Mouse (Mus musculus): ENCODE data around the gene Taf1b. TPM values are rescaled to one million over a fixed set of nuclear protein-coding genes. Genes with fewer than 3 reads are reported as not detected.

Taf1b gene
- polyA plus RNA-seq, 1 experiment from 2014 or later = 33.4 TPM

DNA sequence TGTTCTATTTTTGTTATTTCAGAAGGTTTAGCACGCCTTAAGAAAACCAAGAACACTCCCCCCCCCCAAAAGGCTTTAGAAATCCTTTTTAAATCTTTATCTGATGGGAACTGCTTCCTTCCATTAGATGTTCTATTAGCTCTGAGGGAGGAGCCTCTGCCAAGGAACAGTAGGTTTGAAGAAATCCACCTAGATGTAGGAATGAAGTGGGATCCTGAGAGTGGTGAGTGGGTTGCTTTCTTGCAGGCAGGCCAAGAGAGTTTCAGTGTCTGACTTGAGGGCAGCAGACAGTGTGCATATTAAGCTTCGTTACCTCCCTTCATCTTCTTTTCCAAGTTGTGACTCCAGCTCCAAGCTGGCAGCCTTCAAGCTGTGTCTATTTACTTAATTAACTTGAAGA is 39.0 kb downstream of the Taf1b start:
- Histone ChIP-seq H3K27ac (ENCODE audit: low read depth, low read length) (peak overlapping the region; percentile 34; the same call in 1 of the 2 replicates), H3K4me2 (ENCODE audit: low read length) (no peak overlapping the region), H3K4me3 (ENCODE audit: low read length) (no peak overlapping the region), H3K9me3 (ENCODE audit: control insufficient read depth, low read length) (no peaks in the 10 kb centered on the region), H3K9ac (ENCODE audit: low read depth, low read length) (no peak overlapping the region), H3K4me1 (ENCODE audit: control insufficient read depth, insufficient read depth, low read depth, low read length) (no peaks in the 10 kb centered on the region), H3K27me3 (replicated peaks; ENCODE audit: control insufficient read depth, insufficient read depth, low read length) (no peaks in the 10 kb centered on the region), H3K36me3 (ENCODE audit: control insufficient read depth, insufficient read depth, low read length) (peaks cover 8% of the 10 kb centered on the region; the same call in 1 of the 2 replicates)
- no peak for ATAC-seq
- WGBS = 58% methylated on average over 2 of the region's 2 CpGs

DNA sequence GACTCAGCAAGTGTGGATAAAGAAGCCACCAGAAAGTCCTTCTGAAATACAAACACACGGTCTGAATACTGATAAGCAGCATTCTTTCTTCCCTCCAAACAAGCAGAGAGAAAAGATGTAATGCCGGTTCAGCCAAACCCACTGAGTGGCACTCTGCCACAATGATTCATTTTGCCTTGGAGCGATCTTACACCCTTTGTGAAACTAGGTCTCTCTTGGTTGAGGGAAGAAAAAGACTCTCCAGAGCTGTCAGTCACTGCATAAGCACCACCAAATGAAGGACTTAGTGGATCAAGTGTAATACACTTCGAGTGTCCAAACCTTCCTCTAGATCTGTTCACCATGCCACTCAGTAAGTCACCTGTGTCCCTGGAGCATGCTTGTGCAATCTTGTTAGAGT is 39.8 kb downstream of the Taf1b start:
- Histone ChIP-seq H3K4me1 (ENCODE audit: control insufficient read depth, insufficient read depth, low read depth, low read length) (no peaks in the 10 kb centered on the region), H3K27me3 (replicated peaks; ENCODE audit: control insufficient read depth, insufficient read depth, low read length) (no peaks in the 10 kb centered on the region), H3K4me2 (ENCODE audit: low read length) (no peak overlapping the region), H3K36me3 (ENCODE audit: control insufficient read depth, insufficient read depth, low read length) (peaks cover 8% of the 10 kb centered on the region; the same call in 1 of the 2 replicates), H3K4me3 (ENCODE audit: low read length) (no peak overlapping the region), H3K9ac (ENCODE audit: low read depth, low read length) (no peak overlapping the region), H3K9me3 (ENCODE audit: control insufficient read depth, low read length) (no peaks in the 10 kb centered on the region), H3K27ac (ENCODE audit: low read depth, low read length) (no peak overlapping the region)
- WGBS = 71% methylated on average over 4 of the region's 4 CpGs
- ATAC-seq = peak; percentile 24; the same call in 1 of the 2 replicates

DNA sequence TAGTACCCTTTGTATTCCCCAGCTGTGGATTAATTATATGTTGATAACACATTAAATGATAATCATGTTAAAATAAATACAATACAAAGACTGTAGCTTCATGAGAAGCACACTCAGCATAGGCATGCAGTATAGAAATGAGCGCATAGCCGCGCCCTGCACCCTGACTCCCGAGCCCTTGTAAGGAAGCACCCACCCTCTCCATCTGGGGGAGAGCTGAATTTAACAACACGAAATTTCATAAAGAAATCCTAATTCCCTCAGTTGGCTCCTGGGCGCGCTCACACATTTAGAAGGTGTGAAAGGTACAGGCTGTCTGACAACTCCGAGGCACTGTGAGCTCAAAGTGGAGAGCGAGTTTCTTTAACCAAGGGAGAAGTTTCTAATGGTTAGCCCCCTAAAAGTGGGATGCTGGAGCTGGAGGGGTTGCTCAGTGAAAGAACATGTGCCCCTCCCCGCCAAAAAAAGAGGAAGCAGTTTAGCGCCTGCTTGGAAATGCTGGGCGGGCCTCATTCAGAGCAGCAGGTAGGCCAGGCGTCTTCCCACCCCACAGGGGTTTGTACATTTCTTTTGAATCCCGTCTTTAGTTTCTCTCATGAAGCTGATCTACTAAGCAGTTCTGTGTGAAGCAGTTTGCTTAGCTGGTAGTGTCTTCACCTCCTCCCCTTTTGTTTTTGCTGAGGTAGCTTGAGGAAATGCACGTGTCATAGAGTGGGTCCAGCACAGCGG is 43.4 kb downstream of the Taf1b start:
- Histone ChIP-seq H3K4me2 (ENCODE audit: low read length) (no peak overlapping the region), H3K4me1 (ENCODE audit: control insufficient read depth, insufficient read depth, low read depth, low read length) (no peaks in the 10 kb centered on the region), H3K27ac (ENCODE audit: low read depth, low read length) (no peak overlapping the region), H3K4me3 (ENCODE audit: low read length) (no peak overlapping the region), H3K27me3 (replicated peaks; ENCODE audit: control insufficient read depth, insufficient read depth, low read length) (no peaks in the 10 kb centered on the region), H3K36me3 (ENCODE audit: control insufficient read depth, insufficient read depth, low read length) (peaks cover 17% of the 10 kb centered on the region), H3K9me3 (ENCODE audit: control insufficient read depth, low read length) (no peaks in the 10 kb centered on the region), H3K9ac (ENCODE audit: low read depth, low read length) (no peak overlapping the region)
- WGBS = 89% methylated on average over 16 of the region's 16 CpGs
- ATAC-seq = no peak

DNA sequence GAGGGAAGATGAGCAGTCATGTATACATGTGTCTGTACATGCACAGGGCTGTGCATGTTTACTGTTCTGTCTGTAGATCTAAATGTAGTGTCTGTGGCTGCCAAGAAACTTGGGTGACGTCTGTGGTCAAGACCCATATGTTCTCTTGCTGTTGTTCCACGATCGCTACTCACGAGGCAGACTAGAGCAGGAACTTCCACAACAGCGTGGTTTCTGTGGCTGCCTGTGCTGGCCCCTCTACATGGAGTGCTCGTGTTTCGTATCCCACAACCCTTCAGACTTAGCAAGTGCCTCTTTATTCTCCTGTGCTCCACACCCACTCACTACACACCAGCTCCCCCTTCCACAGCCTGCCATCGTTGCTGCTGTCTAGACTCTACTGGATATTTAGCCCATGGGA is 49.5 kb downstream of the Taf1b start:
- ATAC-seq = no peak

DNA sequence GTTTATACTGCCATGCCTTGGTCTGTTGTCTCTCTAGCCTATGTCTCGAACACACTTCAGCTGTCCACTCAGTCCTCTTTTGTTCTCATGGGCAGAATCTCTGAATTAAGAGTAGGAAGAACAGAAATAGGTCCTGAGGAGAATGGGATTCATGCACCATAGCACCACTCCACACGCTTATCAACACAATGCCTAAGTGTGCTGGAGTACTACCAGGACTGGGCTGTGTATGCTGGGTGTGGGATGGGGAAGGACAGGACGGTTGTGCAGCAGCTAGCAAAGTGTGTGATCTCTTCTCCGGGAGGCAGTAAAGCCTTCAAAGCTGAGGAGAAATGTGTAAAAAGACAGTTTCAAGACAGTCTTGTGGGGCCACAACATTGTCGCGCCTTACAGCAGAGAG is 50.7 kb downstream of the Taf1b start:
- Histone ChIP-seq H3K27me3 (replicated peaks; ENCODE audit: control insufficient read depth, insufficient read depth, low read length) (no peaks in the 10 kb centered on the region), H3K4me1 (ENCODE audit: control insufficient read depth, insufficient read depth, low read depth, low read length) (no peaks in the 10 kb centered on the region), H3K36me3 (ENCODE audit: control insufficient read depth, insufficient read depth, low read length) (peaks cover 21% of the 10 kb centered on the region), H3K27ac (ENCODE audit: low read depth, low read length) (no peak overlapping the region), H3K4me3 (ENCODE audit: low read length) (no peak overlapping the region), H3K9ac (ENCODE audit: low read depth, low read length) (no peak overlapping the region), H3K4me2 (ENCODE audit: low read length) (no peak overlapping the region), H3K9me3 (ENCODE audit: control insufficient read depth, low read length) (no peaks in the 10 kb centered on the region)
- 87% methylated on average over 6 of the region's 6 CpGs for WGBS
- ATAC-seq = no peak

More for the DNA sequence above, 49.5 kb downstream of the Taf1b start:
- Histone ChIP-seq H3K9me3 (ENCODE audit: control insufficient read depth, low read length) (no peaks in the 10 kb centered on the region), H3K4me2 (ENCODE audit: low read length) (no peak overlapping the region), H3K27ac (ENCODE audit: low read depth, low read length) (no peak overlapping the region), H3K27me3 (replicated peaks; ENCODE audit: control insufficient read depth, insufficient read depth, low read length) (no peaks in the 10 kb centered on the region), H3K4me1 (ENCODE audit: control insufficient read depth, insufficient read depth, low read depth, low read length) (no peaks in the 10 kb centered on the region), H3K36me3 (ENCODE audit: control insufficient read depth, insufficient read depth, low read length) (peaks cover 21% of the 10 kb centered on the region), H3K9ac (ENCODE audit: low read depth, low read length) (no peak overlapping the region), H3K4me3 (ENCODE audit: low read length) (no peak overlapping the region)
- WGBS = 85% methylated on average over 8 of the region's 8 CpGs

DNA sequence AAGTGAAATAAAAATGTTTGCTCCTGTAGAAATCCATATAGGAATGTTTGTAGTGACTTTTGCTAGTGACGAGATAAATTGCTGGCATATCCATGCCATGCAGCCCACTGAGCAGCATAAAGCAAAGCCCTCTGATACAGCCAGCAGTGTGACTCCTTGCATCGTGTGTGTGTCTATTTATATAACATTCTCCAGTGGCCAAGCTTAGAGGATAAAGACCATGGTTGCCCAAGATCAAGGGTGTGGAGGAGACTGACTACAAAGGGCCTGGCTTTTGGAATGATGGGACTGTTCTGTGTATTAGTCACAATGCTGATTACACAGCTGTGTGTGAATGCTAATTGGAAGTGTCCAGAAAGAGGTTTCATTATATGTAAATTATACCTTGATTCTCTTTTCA is 54.4 kb downstream of the Taf1b start:
- H3K9me3 ChIP-seq (ENCODE audit: control insufficient read depth, low read length) = no peaks in the 10 kb centered on the region
- ATAC-seq = no peak
- H3K27me3 ChIP-seq (replicated peaks; ENCODE audit: control insufficient read depth, insufficient read depth, low read length) = no peaks in the 10 kb centered on the region
- WGBS = 83% methylated on average over 2 of the region's 2 CpGs
- no peak overlapping the region for H3K4me2 ChIP-seq (ENCODE audit: low read length)
- no peak overlapping the region for H3K27ac ChIP-seq (ENCODE audit: low read depth, low read length)
- no peaks in the 10 kb centered on the region for H3K4me1 ChIP-seq (ENCODE audit: control insufficient read depth, insufficient read depth, low read depth, low read length)
- no peak overlapping the region for H3K9ac ChIP-seq (ENCODE audit: low read depth, low read length)
- H3K36me3 ChIP-seq (ENCODE audit: control insufficient read depth, insufficient read depth, low read length) = peaks cover 9% of the 10 kb centered on the region
- H3K4me3 ChIP-seq (ENCODE audit: low read length) = no peak overlapping the region

DNA sequence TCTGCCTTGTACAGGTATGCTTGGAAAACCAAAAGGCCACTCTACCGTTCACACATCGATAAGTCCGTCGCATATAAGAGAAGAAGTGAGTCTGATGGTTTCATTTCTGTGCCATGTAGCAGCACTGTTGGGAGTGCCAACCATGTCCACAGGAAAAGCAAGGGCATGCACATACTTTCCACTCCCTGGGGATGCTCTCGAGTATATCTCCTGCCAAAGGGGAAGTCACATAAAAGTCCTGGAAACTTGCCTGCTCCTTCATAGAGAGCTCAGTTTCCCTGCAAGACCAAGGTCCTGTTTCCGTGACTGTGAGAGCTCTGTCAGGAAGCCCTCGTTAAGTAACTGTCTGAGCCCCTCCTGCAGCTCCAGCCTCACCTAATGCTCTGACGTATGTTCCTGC is 57.8 kb downstream of the Taf1b start:
- no peak overlapping the region for H3K27ac ChIP-seq (ENCODE audit: low read depth, low read length)
- H3K4me1 ChIP-seq (ENCODE audit: control insufficient read depth, insufficient read depth, low read depth, low read length) = no peaks in the 10 kb centered on the region
- WGBS = 82% methylated on average over 8 of the region's 8 CpGs
- no peak for ATAC-seq
- no peaks in the 10 kb centered on the region for H3K27me3 ChIP-seq (replicated peaks; ENCODE audit: control insufficient read depth, insufficient read depth, low read length)
- 0 out of 2 replicates have a peak, but pooled peaks cover 2% of the 10 kb centered on the region for H3K36me3 ChIP-seq (ENCODE audit: control insufficient read depth, insufficient read depth, low read length)
- no peak overlapping the region for H3K4me2 ChIP-seq (ENCODE audit: low read length)
- H3K9me3 ChIP-seq (ENCODE audit: control insufficient read depth, low read length) = no peaks in the 10 kb centered on the region
- no peak overlapping the region for H3K4me3 ChIP-seq (ENCODE audit: low read length)
- no peak overlapping the region for H3K9ac ChIP-seq (ENCODE audit: low read depth, low read length)

DNA sequence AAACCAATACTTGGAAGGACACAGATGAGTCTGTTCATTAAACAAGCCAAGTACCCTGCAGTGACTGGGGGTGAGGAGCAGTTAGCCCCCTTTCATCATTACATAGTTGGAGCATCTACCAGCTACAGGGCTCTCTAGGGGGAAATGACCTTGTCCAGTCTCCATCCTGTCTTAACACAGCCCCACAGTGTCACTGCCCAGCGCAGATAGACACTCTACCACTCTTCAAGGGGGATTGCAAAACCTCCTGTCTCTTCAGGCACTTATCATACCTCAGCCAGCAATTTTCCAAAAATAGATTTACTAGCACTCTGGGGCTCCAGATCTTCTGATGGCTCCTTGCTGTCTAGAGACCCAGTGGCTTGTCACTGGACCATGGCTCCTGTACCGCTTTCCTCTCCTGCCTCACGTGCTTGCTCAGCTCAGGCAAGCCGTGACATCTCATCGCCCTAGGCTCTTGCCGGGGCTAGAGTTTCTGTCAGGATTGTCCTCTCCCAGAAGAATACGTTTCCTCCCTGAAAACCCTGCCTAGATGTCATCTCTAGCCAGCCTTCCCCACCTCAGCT is 65.3 kb downstream of the Taf1b start:
- Histone ChIP-seq H3K4me2 (ENCODE audit: low read length) (no peak overlapping the region), H3K9ac (ENCODE audit: low read depth, low read length) (no peak overlapping the region), H3K27ac (ENCODE audit: low read depth, low read length) (no peak overlapping the region), H3K9me3 (ENCODE audit: control insufficient read depth, low read length) (no peaks in the 10 kb centered on the region), H3K27me3 (replicated peaks; ENCODE audit: control insufficient read depth, insufficient read depth, low read length) (no peaks in the 10 kb centered on the region), H3K4me3 (ENCODE audit: low read length) (no peak overlapping the region), H3K4me1 (ENCODE audit: control insufficient read depth, insufficient read depth, low read depth, low read length) (no peaks in the 10 kb centered on the region), H3K36me3 (ENCODE audit: control insufficient read depth, insufficient read depth, low read length) (no peaks in the 10 kb centered on the region)
- no peak for ATAC-seq
- WGBS = 84% methylated on average over 7 of the region's 7 CpGs

DNA sequence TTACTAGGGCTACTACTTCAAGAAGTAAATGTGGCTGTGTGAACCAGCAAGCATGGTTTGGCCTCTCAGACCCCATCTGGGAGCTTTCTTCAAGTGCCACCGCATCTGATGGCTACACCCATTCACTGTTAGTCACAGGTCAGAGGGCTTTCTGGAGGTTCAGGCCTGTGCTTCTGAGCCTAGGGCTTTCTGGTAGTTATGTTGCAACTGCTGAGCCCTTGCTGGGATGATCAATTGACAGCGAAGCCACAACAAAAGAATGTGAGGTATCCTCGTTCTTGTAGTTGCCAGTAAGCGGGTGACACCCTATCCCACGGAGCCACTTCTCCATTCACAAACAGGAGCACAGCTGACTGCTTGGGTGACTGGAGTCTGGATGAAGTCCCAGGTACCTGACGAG is 67.2 kb downstream of the Taf1b start:
- Histone ChIP-seq H3K9ac (ENCODE audit: low read depth, low read length) (no peak overlapping the region), H3K27me3 (replicated peaks; ENCODE audit: control insufficient read depth, insufficient read depth, low read length) (no peaks in the 10 kb centered on the region; the same call in 1 of the 2 replicates), H3K36me3 (ENCODE audit: control insufficient read depth, insufficient read depth, low read length) (no peaks in the 10 kb centered on the region), H3K4me3 (ENCODE audit: low read length) (no peak overlapping the region), H3K9me3 (ENCODE audit: control insufficient read depth, low read length) (no peaks in the 10 kb centered on the region), H3K4me1 (ENCODE audit: control insufficient read depth, insufficient read depth, low read depth, low read length) (no peaks in the 10 kb centered on the region), H3K27ac (ENCODE audit: low read depth, low read length) (no peak overlapping the region), H3K4me2 (ENCODE audit: low read length) (no peak overlapping the region)
- ATAC-seq = no peak
- 79% methylated on average over 6 of the region's 6 CpGs for WGBS
